Mouse (Mus musculus) limb, embryonic 12.5 days (tissue): Measurements from ENCODE around the gene Fabp2. TPM values are rescaled to one million over a fixed set of nuclear protein-coding genes. Genes with fewer than 3 reads are reported as not detected.

ENCODE experiments used
- ATAC-seq: fragments of 200-750 bp; cut with Nextera tagmentation; 2 replicates; pipeline ENCODE4 v1.8.0; 2017; ENCODE audit warnings: low read depth, moderate TSS enrichment; ENCODE audit not compliant: insufficient number of reproducible peaks, insufficient read depth, low FRiP score, low TSS enrichment
- H3K27ac ChIP-seq: fragments of 300-500 bp; sonication (generic); 2 replicates; pipeline ENCODE4 v1.5.1; 2016; ENCODE audit warnings: mild to moderate bottlenecking, moderate library complexity
- H3K27me3 ChIP-seq: fragments of 300-500 bp; sonication (generic); 2 replicates; pipeline ENCODE4 v1.6.1; 2016; ENCODE audit warnings: mild to moderate bottlenecking, moderate library complexity
- H3K36me3 ChIP-seq: fragments of 300-500 bp; sonication (generic); 2 replicates; pipeline ENCODE4 v1.6.1; 2016; ENCODE audit warnings: mild to moderate bottlenecking, moderate library complexity
- H3K4me1 ChIP-seq: fragments of 300-500 bp; sonication (generic); replicated peaks from 2 replicates; pipeline ENCODE4 v1.6.1; 2016
- H3K4me2 ChIP-seq: fragments of 300-500 bp; sonication (generic); 2 replicates; pipeline ENCODE4 v1.6.1; 2016; ENCODE audit warnings: mild to moderate bottlenecking, moderate library complexity
- H3K4me3 ChIP-seq: fragments of 300-500 bp; sonication (generic); replicated peaks from 2 replicates; pipeline ENCODE4 v1.5.1; 2016; ENCODE audit warnings: mild to moderate bottlenecking
- H3K9ac ChIP-seq: fragments of 300-500 bp; sonication (generic); replicated peaks from 2 replicates; pipeline ENCODE4 v1.6.1; 2016; ENCODE audit warnings: mild to moderate bottlenecking, moderate library complexity
- H3K9me3 ChIP-seq: fragments of 300-500 bp; sonication (generic); 2 replicates; pipeline ENCODE4 v1.6.1; 2016; ENCODE audit warnings: mild to moderate bottlenecking, moderate library complexity
- WGBS: fragments of 180-500 bp; shearing (Covaris S2); methylation state at CpG from one replicate; pipeline ENCODE4 v1.1.7; 2016; 5-methylcytosine and 5-hydroxymethylcytosine counted together
- polyA plus RNA-seq: library from polyadenylated mRNA; unstranded; fragments of >200 nt; fragmentation: Nextera tagmentation; extraction: Ambion mirVana; gene quantifications from 2 replicates; pipeline ENCODE4 v1.2.1, GENCODE M21; 2016

Gene Fabp2
- not detected in 2 replicates for polyA plus RNA-seq

GRCm38 (mm10) chr3:122894772-122895171 is at the start of gene Fabp2:
Gene Fabp2, plus strand, starts transcription at chr3:122895072.
- no peak for ATAC-seq
- Histone ChIP-seq H3K9ac (no peak within 1 kb of the TSS), H3K9me3 (no peaks in the 10 kb centered on the region), H3K4me2 (no peak within 1 kb of the TSS), H3K4me1 (no peaks in the 10 kb centered on the region), H3K27ac (no peak within 1 kb of the TSS), H3K4me3 (no peak within 1 kb of the TSS), H3K27me3 (no peaks in the 10 kb centered on the region), H3K36me3 (no peaks in the 10 kb centered on the region)
- WGBS, result 87% methylated on average over 3 of the region's 3 CpGs

DNA sequence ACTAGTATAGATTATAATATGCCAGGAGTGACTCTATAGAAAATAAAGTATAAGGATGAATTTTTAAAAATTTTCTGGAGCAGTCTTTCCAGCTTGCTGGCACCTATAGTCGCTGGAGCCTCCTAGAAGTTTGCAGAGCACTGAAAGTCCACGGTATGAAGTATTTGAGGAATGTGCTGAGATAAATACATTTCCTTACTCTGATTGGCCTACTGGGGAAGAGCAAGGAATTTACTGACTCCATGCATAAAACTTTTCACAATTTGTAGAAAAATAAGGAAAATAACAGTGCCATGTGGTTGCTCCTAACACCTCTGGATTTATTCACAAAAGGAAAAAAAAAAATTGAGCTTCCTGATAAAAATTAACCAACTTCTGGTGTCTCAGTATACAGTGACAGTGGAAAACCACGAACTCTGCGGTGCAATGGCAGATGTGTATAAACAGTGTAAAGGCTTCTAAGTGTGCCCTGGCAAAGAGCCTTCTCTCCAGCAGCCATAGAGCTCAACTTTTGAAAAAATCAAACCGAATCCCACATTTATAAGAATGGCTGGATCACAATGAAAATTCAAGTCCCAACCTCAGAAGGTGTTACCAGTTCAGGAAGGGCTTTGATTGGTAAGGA is 46.4 kb upstream of the Fabp2 start:
- Histone ChIP-seq H3K27ac (no peak overlapping the region), H3K36me3 (peaks cover 13% of the 10 kb centered on the region), H3K27me3 (no peaks in the 10 kb centered on the region), H3K4me3 (no peak overlapping the region), H3K4me1 (no peaks in the 10 kb centered on the region), H3K4me2 (no peak overlapping the region), H3K9me3 (peaks cover 6% of the 10 kb centered on the region; the same call in 1 of the 2 replicates), H3K9ac (no peak overlapping the region)
- whole genome bisulfite sequencing, result 73% methylated on average over 5 of the region's 5 CpGs
- ATAC-seq, result no peak

- ATAC-seq, result no peak
- H3K36me3 ChIP-seq, result 0 out of 2 replicates have a peak, but pooled peaks cover 3% of the 10 kb centered on the region
- no peaks in the 10 kb centered on the region for H3K9me3 ChIP-seq
- peaks cover 4% of the 10 kb centered on the region; the same call in 1 of the 2 replicates for H3K4me1 ChIP-seq
- no peak overlapping the region for H3K4me3 ChIP-seq
- no peaks in the 10 kb centered on the region for H3K27me3 ChIP-seq
- WGBS, result 57% methylated on average over 11 of the region's 11 CpGs
- no peak overlapping the region for H3K27ac ChIP-seq
- H3K9ac ChIP-seq, result no peak overlapping the region
- H3K4me2 ChIP-seq, result no peak overlapping the region
Measured at GRCm38 (mm10) chr3:122855149-122855548, 39.7 kb upstream of the Fabp2 start.

DNA sequence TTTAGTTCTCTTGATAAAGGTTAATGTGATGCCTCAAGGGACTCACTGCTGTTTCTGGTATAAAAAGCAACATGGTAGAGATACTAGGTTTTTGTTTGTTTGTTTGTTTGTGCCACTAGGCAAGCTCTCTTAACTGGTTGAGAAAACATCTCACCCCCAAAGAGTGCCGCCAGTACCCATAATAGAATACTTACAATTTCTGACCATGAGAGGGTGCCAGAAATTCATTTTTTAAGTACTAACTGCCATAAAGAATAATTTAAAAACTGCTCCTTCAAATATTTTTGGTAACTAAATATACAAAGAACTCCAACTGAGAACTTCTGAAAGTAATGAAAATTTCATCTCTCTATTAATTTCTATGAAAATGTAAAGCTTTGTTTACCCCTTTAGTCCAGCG is 35.0 kb upstream of the Fabp2 start:
- Histone ChIP-seq H3K36me3 (no peaks in the 10 kb centered on the region), H3K4me1 (peaks cover 4% of the 10 kb centered on the region; the same call in 1 of the 2 replicates), H3K27me3 (no peaks in the 10 kb centered on the region), H3K27ac (no peak overlapping the region), H3K9ac (no peak overlapping the region), H3K9me3 (no peaks in the 10 kb centered on the region), H3K4me2 (no peak overlapping the region), H3K4me3 (no peak overlapping the region)
- no peak for ATAC-seq
- 76% methylated on average over 2 of the region's 2 CpGs for WGBS

- no peak overlapping the region for H3K4me2 ChIP-seq
- H3K36me3 ChIP-seq, result no peaks in the 10 kb centered on the region
- H3K27me3 ChIP-seq, result no peaks in the 10 kb centered on the region
- no peak for ATAC-seq
- H3K9me3 ChIP-seq, result no peaks in the 10 kb centered on the region
- H3K27ac ChIP-seq, result no peak overlapping the region
- WGBS, result 83% methylated on average over 12 of the region's 12 CpGs
- H3K4me3 ChIP-seq, result no peak overlapping the region
- peaks cover 4% of the 10 kb centered on the region; the same call in 1 of the 2 replicates for H3K4me1 ChIP-seq
- H3K9ac ChIP-seq, result no peak overlapping the region
Measured at GRCm38 (mm10) chr3:122860573-122861498, 34.0 kb upstream of the Fabp2 start.

- Histone ChIP-seq H3K27me3 (no peaks in the 10 kb centered on the region), H3K27ac (no peak overlapping the region), H3K4me1 (no peaks in the 10 kb centered on the region), H3K36me3 (no peaks in the 10 kb centered on the region), H3K9me3 (no peaks in the 10 kb centered on the region), H3K9ac (no peak overlapping the region), H3K4me3 (no peak overlapping the region), H3K4me2 (no peak overlapping the region)
- no peak for ATAC-seq
- WGBS, result 86% methylated on average over 4 of the region's 4 CpGs
Measured at GRCm38 (mm10) chr3:122865092-122865491, 29.8 kb upstream of the Fabp2 start.

GRCm38 (mm10) chr3:122868270-122868669 is 26.6 kb upstream of the Fabp2 start:
- WGBS, result 100% methylated on average over 1 of the region's 1 CpGs
- H3K4me1 ChIP-seq, result no peaks in the 10 kb centered on the region
- no peaks in the 10 kb centered on the region for H3K36me3 ChIP-seq
- H3K9ac ChIP-seq, result no peak overlapping the region
- no peak overlapping the region for H3K4me3 ChIP-seq
- H3K27ac ChIP-seq, result no peak overlapping the region
- no peak overlapping the region for H3K4me2 ChIP-seq
- ATAC-seq, result no peak
- no peaks in the 10 kb centered on the region for H3K27me3 ChIP-seq
- no peaks in the 10 kb centered on the region for H3K9me3 ChIP-seq

GRCm38 (mm10) chr3:122871596-122871995 is 23.3 kb upstream of the Fabp2 start:
- Histone ChIP-seq H3K9me3 (no peaks in the 10 kb centered on the region), H3K4me2 (no peak overlapping the region), H3K4me1 (no peaks in the 10 kb centered on the region), H3K36me3 (no peaks in the 10 kb centered on the region), H3K27me3 (no peaks in the 10 kb centered on the region), H3K27ac (no peak overlapping the region), H3K9ac (no peak overlapping the region), H3K4me3 (no peak overlapping the region)
- WGBS, result 80% methylated on average over 1 of the region's 1 CpGs
- no peak for ATAC-seq

DNA sequence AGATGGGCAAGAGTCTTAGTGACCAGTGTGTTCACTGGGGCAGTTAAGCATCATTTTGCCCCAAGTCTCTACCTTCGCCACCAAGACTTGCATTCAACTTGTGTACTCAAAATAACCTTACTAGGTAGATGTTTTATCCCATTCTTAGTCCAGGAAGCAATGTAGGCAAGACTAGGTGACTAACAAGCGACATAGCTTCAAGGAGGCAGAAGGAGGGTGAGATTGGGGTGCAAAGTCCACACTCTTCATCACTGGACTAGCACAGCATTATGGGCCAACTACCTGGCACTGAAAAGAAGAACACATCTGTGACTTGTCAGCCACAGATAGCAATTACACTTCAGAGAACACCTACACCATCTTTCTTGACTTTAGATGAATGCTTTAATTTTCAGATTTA is 18.0 kb upstream of the Fabp2 start:
- Histone ChIP-seq H3K9me3 (no peaks in the 10 kb centered on the region), H3K27me3 (no peaks in the 10 kb centered on the region), H3K4me2 (no peak overlapping the region), H3K4me1 (no peaks in the 10 kb centered on the region), H3K4me3 (no peak overlapping the region), H3K27ac (no peak overlapping the region), H3K9ac (no peak overlapping the region), H3K36me3 (no peaks in the 10 kb centered on the region)
- ATAC-seq, result no peak
- WGBS, result 87% methylated on average over 2 of the region's 2 CpGs

- ATAC-seq, result no peak
- H3K9me3 ChIP-seq, result no peaks in the 10 kb centered on the region
- H3K4me1 ChIP-seq, result no peaks in the 10 kb centered on the region
- no peaks in the 10 kb centered on the region for H3K36me3 ChIP-seq
- no peak overlapping the region for H3K4me3 ChIP-seq
- 95% methylated on average over 3 of the region's 3 CpGs for WGBS
- H3K4me2 ChIP-seq, result no peak overlapping the region
- no peaks in the 10 kb centered on the region for H3K27me3 ChIP-seq
- H3K27ac ChIP-seq, result no peak overlapping the region
- no peak overlapping the region for H3K9ac ChIP-seq
Measured at GRCm38 (mm10) chr3:122877543-122877942, 17.3 kb upstream of the Fabp2 start.

GRCm38 (mm10) chr3:122878705-122879315 is 16.1 kb upstream of the Fabp2 start:
- no peak for ATAC-seq
- H3K9me3 ChIP-seq, result no peaks in the 10 kb centered on the region
- H3K27ac ChIP-seq, result no peak overlapping the region
- H3K4me1 ChIP-seq, result no peaks in the 10 kb centered on the region
- H3K27me3 ChIP-seq, result no peaks in the 10 kb centered on the region
- H3K4me3 ChIP-seq, result no peak overlapping the region
- no peak overlapping the region for H3K4me2 ChIP-seq
- H3K36me3 ChIP-seq, result no peaks in the 10 kb centered on the region
- H3K9ac ChIP-seq, result no peak overlapping the region
- 80% methylated on average over 8 of the region's 8 CpGs for WGBS
